Mouse (Mus musculus) neural tube, embryonic 11.5 days (tissue): ENCODE measurements at regions not wholly inside any gene's neighbourhood (a gene's known extent, or its start where the extent isn't known, plus 50 kb on each side); places are given as distances from the start of the nearest gene placed in this dataset.

Experiments
- ATAC-seq: fragments of 200-750 bp; cut with Nextera tagmentation; 2 replicates; pipeline ENCODE4 v1.8.0; 2017; ENCODE audit warnings: moderate number of reproducible peaks, mild to moderate bottlenecking, moderate TSS enrichment, moderate library complexity; ENCODE audit not compliant: insufficient read depth, low FRiP score, low TSS enrichment
- DNase-seq: peaks from one replicate; pipeline ENCODE4 v3.0.0-alpha.2; 2015; ENCODE audit warnings: low spot score
- H3K27ac ChIP-seq: fragments of 300-500 bp; sonication (generic); 2 replicates; pipeline ENCODE4 v1.5.1; 2014; ENCODE audit warnings: low read depth, mild to moderate bottlenecking, low read length
- H3K27me3 ChIP-seq: fragments of 300-500 bp; sonication (generic); 2 replicates; pipeline ENCODE4 v1.6.1; 2014; ENCODE audit warnings: mild to moderate bottlenecking, low read length, mixed read lengths; ENCODE audit not compliant: control insufficient read depth, insufficient read depth
- H3K36me3 ChIP-seq: fragments of 300-500 bp; sonication (generic); 2 replicates; pipeline ENCODE4 v1.6.1; 2014; ENCODE audit warnings: mild to moderate bottlenecking, low read length, moderate library complexity, mixed read lengths; ENCODE audit not compliant: control insufficient read depth, insufficient read depth
- H3K4me1 ChIP-seq: fragments of 300-500 bp; sonication (generic); 2 replicates; pipeline ENCODE4 v1.6.1; 2014; ENCODE audit warnings: low read length, mixed read lengths; ENCODE audit not compliant: control insufficient read depth, insufficient read depth
- H3K4me2 ChIP-seq: fragments of 300-500 bp; sonication (generic); 2 replicates; pipeline ENCODE4 v1.6.1; 2014; ENCODE audit warnings: low read depth, mild to moderate bottlenecking, moderate library complexity
- H3K4me3 ChIP-seq: fragments of 300-500 bp; sonication (generic); 2 replicates; pipeline ENCODE4 v1.5.1; 2014; ENCODE audit warnings: low read depth, low read length
- H3K9ac ChIP-seq: fragments of 300-500 bp; sonication (generic); 2 replicates; pipeline ENCODE4 v1.6.1; 2014; ENCODE audit warnings: mild to moderate bottlenecking, low read length
- H3K9me3 ChIP-seq: fragments of 300-500 bp; sonication (generic); 2 replicates; pipeline ENCODE4 v1.6.1; 2016; ENCODE audit warnings: low read length; ENCODE audit not compliant: control insufficient read depth
- WGBS: fragments of 180-500 bp; shearing (Covaris S2); extraction: QIAGEN DNeasy Blood & Tissue Kit; methylation state at CpG from one replicate; pipeline ENCODE4 v1.1.7; 2014; 5-methylcytosine and 5-hydroxymethylcytosine counted together

GRCm38 (mm10) chr5:126893063-126893462 is 348.5 kb upstream of the Tmem132c start:
- Histone ChIP-seq H3K9me3 (no peaks in the 10 kb centered on the region), H3K4me3 (no peak overlapping the region), H3K27ac (no peak overlapping the region), H3K27me3 (no peaks in the 10 kb centered on the region), H3K9ac (no peak overlapping the region), H3K4me2 (no peak overlapping the region), H3K4me1 (no peaks in the 10 kb centered on the region), H3K36me3 (no peaks in the 10 kb centered on the region)
- 90% methylated on average over 4 of the region's 4 CpGs for WGBS
- DNase-seq: no peak
- no peak for ATAC-seq

GRCm38 (mm10) chr5:126910084-126910483 is 331.5 kb upstream of the Tmem132c start:
- ATAC-seq (no peak), DNase-seq (no peak)
- WGBS: 89% methylated on average over 2 of the region's 2 CpGs
- H3K4me3 ChIP-seq: no peak overlapping the region
- no peaks in the 10 kb centered on the region for H3K4me1 ChIP-seq
- H3K27me3 ChIP-seq: no peaks in the 10 kb centered on the region
- H3K9me3 ChIP-seq: no peaks in the 10 kb centered on the region
- H3K27ac ChIP-seq: no peak overlapping the region
- no peaks in the 10 kb centered on the region for H3K36me3 ChIP-seq
- no peak overlapping the region for H3K4me2 ChIP-seq
- H3K9ac ChIP-seq: no peak overlapping the region

- Histone ChIP-seq H3K9ac (no peak overlapping the region), H3K4me1 (no peaks in the 10 kb centered on the region), H3K4me2 (no peak overlapping the region), H3K4me3 (no peak overlapping the region), H3K27me3 (no peaks in the 10 kb centered on the region), H3K27ac (no peak overlapping the region), H3K36me3 (no peaks in the 10 kb centered on the region), H3K9me3 (no peaks in the 10 kb centered on the region)
- ATAC-seq (no peak), DNase-seq (peak; percentile 26)
- 74% methylated on average over 7 of the region's 7 CpGs for WGBS
These were observed 324.3 kb upstream of the Tmem132c start for GRCm38 (mm10) chr5:126917300-126917699.

GRCm38 (mm10) chr5:126933466-126933865 is 308.1 kb upstream of the Tmem132c start:
- H3K9me3 ChIP-seq: no peaks in the 10 kb centered on the region
- H3K4me1 ChIP-seq: no peaks in the 10 kb centered on the region
- no peak overlapping the region for H3K27ac ChIP-seq
- no peaks in the 10 kb centered on the region for H3K27me3 ChIP-seq
- ATAC-seq: no peak
- H3K4me3 ChIP-seq: no peak overlapping the region
- no peak for DNase-seq
- WGBS: 54% methylated on average over 2 of the region's 2 CpGs
- H3K36me3 ChIP-seq: no peaks in the 10 kb centered on the region
- H3K9ac ChIP-seq: no peak overlapping the region
- H3K4me2 ChIP-seq: no peak overlapping the region

DNA sequence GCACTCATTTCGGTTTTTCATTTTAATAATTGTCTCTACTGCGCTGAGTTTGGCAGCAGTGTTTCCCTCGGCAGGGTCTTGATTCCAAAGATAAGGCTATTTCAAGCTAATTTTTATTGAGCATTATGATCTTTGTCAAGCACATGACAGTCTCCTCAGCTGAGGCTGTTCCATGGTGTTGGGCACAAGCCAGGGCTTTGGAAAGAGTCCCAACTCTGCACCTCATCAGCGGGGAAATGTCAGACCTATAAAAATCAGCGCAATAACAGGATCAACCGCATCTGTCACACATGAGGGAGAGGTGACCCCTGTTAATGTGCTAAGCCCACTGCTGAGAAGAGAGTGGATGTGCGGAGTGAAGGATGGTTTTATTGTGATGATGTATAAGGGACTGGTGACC is 296.7 kb upstream of the Tmem132c start:
- no peak for ATAC-seq
- WGBS: 82% methylated on average over 7 of the region's 7 CpGs
- no peaks in the 10 kb centered on the region for H3K9me3 ChIP-seq
- H3K27ac ChIP-seq: no peak overlapping the region
- no peaks in the 10 kb centered on the region for H3K27me3 ChIP-seq
- no peak for DNase-seq
- no peak overlapping the region for H3K4me3 ChIP-seq
- H3K4me1 ChIP-seq: no peaks in the 10 kb centered on the region
- no peak overlapping the region for H3K9ac ChIP-seq
- H3K4me2 ChIP-seq: no peak overlapping the region
- no peaks in the 10 kb centered on the region for H3K36me3 ChIP-seq

DNA sequence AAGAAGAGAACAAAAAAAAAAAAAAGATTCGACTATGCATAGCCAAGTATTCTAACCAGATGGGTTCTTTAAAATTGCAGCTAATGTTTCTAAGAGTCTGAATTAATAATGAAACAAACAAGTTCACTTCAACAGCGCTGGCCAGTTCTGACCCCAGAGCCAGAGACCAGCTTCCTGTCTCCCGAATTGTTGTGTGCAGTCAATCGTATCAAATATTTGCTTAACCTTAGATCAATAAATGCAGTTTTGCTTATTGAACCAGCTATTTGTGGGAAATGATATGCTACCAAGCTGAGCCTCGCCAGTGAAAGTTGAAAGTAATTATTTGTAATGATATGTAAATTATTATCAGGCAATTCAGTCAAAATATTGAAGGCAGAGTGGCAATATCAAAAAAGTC is 287.4 kb upstream of the Tmem132c start:
- 86% methylated on average over 5 of the region's 5 CpGs for WGBS
- no peak for DNase-seq
- no peak for ATAC-seq
- Histone ChIP-seq H3K4me1 (no peaks in the 10 kb centered on the region), H3K36me3 (no peaks in the 10 kb centered on the region), H3K4me2 (no peak overlapping the region), H3K9ac (no peak overlapping the region), H3K27me3 (no peaks in the 10 kb centered on the region), H3K4me3 (no peak overlapping the region), H3K27ac (no peak overlapping the region), H3K9me3 (no peaks in the 10 kb centered on the region)

DNA sequence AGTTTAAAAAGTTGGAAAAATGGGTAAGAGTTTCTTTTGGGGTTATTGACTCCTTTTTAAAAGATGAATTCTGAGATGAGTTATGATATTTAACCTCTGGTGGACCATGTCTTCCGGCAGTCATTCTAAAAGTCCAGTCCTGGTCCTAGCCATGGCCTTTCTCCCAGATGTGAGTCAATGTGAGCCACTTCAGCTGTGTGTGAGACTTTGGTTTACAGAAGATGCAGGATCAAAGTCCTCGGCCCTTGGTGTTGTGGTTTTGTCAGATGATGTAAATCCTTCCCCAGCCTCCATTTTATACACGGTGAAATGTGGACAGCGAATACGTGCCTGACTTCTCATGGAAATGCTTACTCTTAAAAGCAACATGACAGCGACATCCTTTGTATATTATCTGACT is 287.0 kb upstream of the Tmem132c start:
- Histone ChIP-seq H3K4me2 (no peak overlapping the region), H3K9ac (no peak overlapping the region), H3K9me3 (no peaks in the 10 kb centered on the region), H3K4me1 (no peaks in the 10 kb centered on the region), H3K27ac (no peak overlapping the region), H3K27me3 (no peaks in the 10 kb centered on the region), H3K4me3 (no peak overlapping the region), H3K36me3 (no peaks in the 10 kb centered on the region)
- ATAC-seq: no peak
- DNase-seq: no peak
- 87% methylated on average over 6 of the region's 6 CpGs for WGBS

- H3K27me3 ChIP-seq: no peaks in the 10 kb centered on the region
- DNase-seq (no peak), ATAC-seq (no peak)
- H3K4me1 ChIP-seq: no peaks in the 10 kb centered on the region
- no peak overlapping the region for H3K9ac ChIP-seq
- no peak overlapping the region for H3K27ac ChIP-seq
- 87% methylated on average over 4 of the region's 4 CpGs for WGBS
- no peak overlapping the region for H3K4me3 ChIP-seq
- no peaks in the 10 kb centered on the region for H3K36me3 ChIP-seq
- no peak overlapping the region for H3K4me2 ChIP-seq
- H3K9me3 ChIP-seq: no peaks in the 10 kb centered on the region
These were observed 277.0 kb upstream of the Tmem132c start for GRCm38 (mm10) chr5:126964577-126964976.

GRCm38 (mm10) chr5:126967076-126967475 is 274.5 kb upstream of the Tmem132c start:
- Histone ChIP-seq H3K4me1 (no peaks in the 10 kb centered on the region), H3K9me3 (no peaks in the 10 kb centered on the region), H3K9ac (no peak overlapping the region), H3K27ac (no peak overlapping the region), H3K4me3 (no peak overlapping the region), H3K4me2 (no peak overlapping the region), H3K36me3 (no peaks in the 10 kb centered on the region), H3K27me3 (no peaks in the 10 kb centered on the region)
- DNase-seq (no peak), ATAC-seq (no peak)
- 87% methylated on average over 4 of the region's 4 CpGs for WGBS
